Comparison of ENCODE assay signal across 8 mouse cellular contexts in genomic region chr19:47909387-47910116, GRCm38 (mm10). TPM values are rescaled to one million over a fixed set of nuclear protein-coding genes. Genes with fewer than 3 reads are reported as not detected.
DNase-seq lines count a peak whose midpoint lies in the region; ATAC-seq and TF ChIP-seq lines count a peak whose summit lies in the region.

No protein-coding gene starts in this region.

- peak overlapping the region; percentile 44 for H3K27ac ChIP-seq in CH12.LX (ENCODE audit: insufficient read depth, low read depth)
- H3K27ac ChIP-seq in forebrain, embryonic 12.5 days: peak overlapping the region; percentile 97
- peak overlapping the region; percentile 71 for H3K27ac ChIP-seq in kidney, postnatal 0 days

- H3K79me2 ChIP-seq in CH12.LX (replicated peaks; ENCODE audit: control insufficient read depth, extremely low read depth, insufficient read depth, poor library complexity, severe bottlenecking): peaks cover 12% of the 10 kb centered on the region

- TF ChIP-seq POLR2A in CH12.LX (IDR thresholded peaks at IDR 0.05; ENCODE audit: low read depth, low read length): no peak

- H3K36me3 ChIP-seq in CH12.LX (replicated peaks in 1 of 2; ENCODE audit: control insufficient read depth in 1 of 2, insufficient read depth in 1 of 2, low read length in 1 of 2): peaks cover 4 to 75% of the 10 kb centered on the region in 2 experiments
- H3K36me3 ChIP-seq in forebrain, embryonic 12.5 days (replicated peaks): 0 out of 2 replicates have a peak, but pooled peaks cover 7% of the 10 kb centered on the region
- no peaks in the 10 kb centered on the region for H3K36me3 ChIP-seq in kidney, postnatal 0 days (ENCODE audit: insufficient read depth, low read length)

- in situ Hi-C loops in CH12.LX (cut with MboI; ENCODE audit: low pct_ligation_motif_present, low pct_unique_long_range_greater_than_20kb, low sequenced_read_pairs): no loop called here

- H3K9me3 ChIP-seq in CH12.LX (replicated peaks; ENCODE audit: low read length): no peaks in the 10 kb centered on the region
- no peaks in the 10 kb centered on the region for H3K9me3 ChIP-seq in forebrain, embryonic 12.5 days
- H3K9me3 ChIP-seq in kidney, postnatal 0 days (replicated peaks; ENCODE audit: low read length): no peaks in the 10 kb centered on the region

- peak overlapping the region; percentile 66 for H3K4me2 ChIP-seq in CH12.LX (ENCODE audit: insufficient read depth, low read depth, poor library complexity, severe bottlenecking)
- H3K4me2 ChIP-seq in forebrain, embryonic 12.5 days: peak overlapping the region; percentile 62
- H3K4me2 ChIP-seq in kidney, postnatal 0 days (ENCODE audit: low read length): peak overlapping the region; percentile 53

- H3K4me3 ChIP-seq in CH12.LX (replicated peaks in 1 of 3; ENCODE audit: low read depth in 2 of 3, low read length in 2 of 3, poor library complexity in 1 of 3): peak overlapping the region in 2 of 3 experiments; percentile 18 to 25
- peak overlapping the region; percentile 38 for H3K4me3 ChIP-seq in forebrain, embryonic 12.5 days (replicated peaks)
- H3K4me3 ChIP-seq in kidney, postnatal 0 days (replicated peaks; ENCODE audit: low read depth, low read length): peak overlapping the region; percentile 13; the same call in 1 of the 2 replicates

- peak; percentile 89 for ATAC-seq in forebrain, embryonic 12.5 days (ENCODE audit: low FRiP score)
- peak; percentile 59 for ATAC-seq in kidney, postnatal 0 days (replicated peaks; ENCODE audit: low FRiP score, low read depth)
- 0 out of 2 replicates have a peak, but pooled peaks have one; percentile 12 for ATAC-seq in megakaryocyte-erythroid progenitor cell, adult 5-6 weeks (replicated peaks; ENCODE audit: low FRiP score, low TSS enrichment, poor library complexity, severe bottlenecking)
- no peak for ATAC-seq in monocyte, adult 5-6 weeks (replicated peaks; ENCODE audit: insufficient number of reproducible peaks, low FRiP score, low TSS enrichment, poor library complexity, severe bottlenecking)

- no peak for TF ChIP-seq EP300 in CH12.LX (IDR thresholded peaks at IDR 0.05; ENCODE audit: low read length)

- DNase-seq in 416B (ENCODE audit: low read depth) (peak; percentile 52), CH12.LX (ENCODE audit: extremely low read depth) (no peak)
- DNase-seq in kidney, postnatal 0 days (ENCODE audit: low spot score): peak; percentile 72
- DNase-seq in cerebellum, adult 9-11 months: no peak
- no peak for DNase-seq in right cerebral cortex, postnatal 14 days

- TF ChIP-seq RAD21 in CH12.LX (IDR thresholded peaks at IDR 0.05; ENCODE audit: low read depth, low read length): no peak

- dilution Hi-C loops in CH12.LX (cut with MboI; ENCODE audit: extremely low pct_ligation_motif_present, extremely low pct_unique_long_range_greater_than_20kb, low sequenced_read_pairs): no loop called here

- H3K27me3 ChIP-seq in CH12.LX (replicated peaks): no peaks in the 10 kb centered on the region
- no peaks in the 10 kb centered on the region for H3K27me3 ChIP-seq in forebrain, embryonic 12.5 days
- H3K27me3 ChIP-seq in kidney, postnatal 0 days (ENCODE audit: insufficient read depth, low read length): no peaks in the 10 kb centered on the region

- 1% methylated on average over 10 of the region's 10 CpGs for WGBS in forebrain, embryonic 12.5 days
- WGBS in kidney, postnatal 0 days: 9% methylated on average over 10 of the region's 10 CpGs

- TF ChIP-seq CTCF in CH12.LX (conservative IDR thresholded peaks at IDR 0.05 in 1 of 2, IDR thresholded peaks at IDR 0.05 in 1 of 2; ENCODE audit: low read depth in 2 of 2, low read length in 2 of 2): no peak
- TF ChIP-seq CTCF in kidney, postnatal 0 days (IDR thresholded peaks at IDR 0.05; ENCODE audit: low read depth): no peak

- peak overlapping the region; percentile 41; the same call in 1 of the 2 replicates for H3K9ac ChIP-seq in CH12.LX (ENCODE audit: insufficient read depth, low read depth)
- H3K9ac ChIP-seq in forebrain, embryonic 12.5 days: peak overlapping the region; percentile 69
- peak overlapping the region; percentile 3 for H3K9ac ChIP-seq in kidney, postnatal 0 days (ENCODE audit: low read depth, low read length)

- peaks cover 23 to 67% of the 10 kb centered on the region in 2 experiments for H3K4me1 ChIP-seq in CH12.LX (ENCODE audit: control insufficient read depth in 1 of 2, insufficient read depth in 2 of 2)
- peaks cover 30% of the 10 kb centered on the region for H3K4me1 ChIP-seq in forebrain, embryonic 12.5 days
- peaks cover 5% of the 10 kb centered on the region; the same call in 1 of the 2 replicates for H3K4me1 ChIP-seq in kidney, postnatal 0 days (replicated peaks; ENCODE audit: insufficient read depth, low read length)

TF ChIP-seq in CH12.LX, 34 proteins besides CTCF, POLR2A, EP300 and RAD21:
- TF ChIP-seq HCFC1 (IDR thresholded peaks at IDR 0.05; ENCODE audit: low read depth, low read length): no peak
- TF ChIP-seq ETS1 (conservative IDR thresholded peaks at IDR 0.05; ENCODE audit: low read depth, low read length): no peak
- TF ChIP-seq MAFK (IDR thresholded peaks at IDR 0.05; ENCODE audit: insufficient replicate concordance, low read length): no peak
- no peak for TF ChIP-seq RCOR1 (conservative IDR thresholded peaks at IDR 0.05; ENCODE audit: low read depth, low read length)
- no peak for TF ChIP-seq CHD2 (IDR thresholded peaks at IDR 0.05; ENCODE audit: low read length)
- no peak for TF ChIP-seq NRF1 (IDR thresholded peaks at IDR 0.05; ENCODE audit: low read depth, low read length)

RNA-seq across cellular contexts. Expression of gene Cfap43, which starts 9.5 kb away (rescaled TPM):
- total RNA-seq in CH12.LX (2012; rRNA removed) (2.9 and 3.2 TPM in 2 replicates), CH12.LX (2014; rRNA removed) (11.7 and 15.2 TPM in 2 replicates)
- 12.7 and 15.5 TPM in 2 replicates for polyA plus RNA-seq in CH12.LX (2012; ENCODE audit: insufficient read length, low read depth)
- 0.22 and 0.37 TPM in 2 replicates for polyA plus RNA-seq in forebrain, embryonic 12.5 days (2016; fragmentation: Nextera tagmentation; extraction: Ambion mirVana)
- polyA plus RNA-seq in kidney, postnatal 0 days (2015; fragmentation: Nextera tagmentation; extraction: Ambion mirVana): 0.06 and 0.16 TPM in 2 replicates
- 0.33 TPM in 1 of 2 replicates, not detected in the other for total RNA-seq in megakaryocyte-erythroid progenitor cell, adult 5-6 weeks (2014; fragmentation: Nextera tagmentation)
- 0.08 TPM in 1 of 2 replicates, not detected in the other for total RNA-seq in megakaryocyte-erythroid progenitor cell, adult 5-6 weeks (2017)
- 0.19 to 1.3 TPM (median 0.19 TPM) in 3 replicates for total RNA-seq in monocyte, adult 5-6 weeks (2017)

RNA-seq across cellular contexts. Expression of gene Itprip, which starts 9.5 kb away (rescaled TPM):
- 9.5 and 9.6 TPM in 2 replicates for total RNA-seq in CH12.LX (2012; rRNA removed)
- total RNA-seq in CH12.LX (2014; rRNA removed): 10.9 and 11.8 TPM in 2 replicates
- 8.7 and 9.9 TPM in 2 replicates for polyA plus RNA-seq in CH12.LX (2012; ENCODE audit: insufficient read length, low read depth)
- polyA plus RNA-seq in forebrain, embryonic 12.5 days (2016; fragmentation: Nextera tagmentation; extraction: Ambion mirVana): 17.9 and 19.8 TPM in 2 replicates
- 10.7 and 12.1 TPM in 2 replicates for polyA plus RNA-seq in kidney, postnatal 0 days (2015; fragmentation: Nextera tagmentation; extraction: Ambion mirVana)
- total RNA-seq in megakaryocyte-erythroid progenitor cell, adult 5-6 weeks (2014; fragmentation: Nextera tagmentation): 6.6 and 8.8 TPM in 2 replicates
- 6.7 and 22.0 TPM in 2 replicates for total RNA-seq in megakaryocyte-erythroid progenitor cell, adult 5-6 weeks (2017)
- total RNA-seq in monocyte, adult 5-6 weeks (2017): 27.6 to 28.1 TPM (median 28.1 TPM) in 3 replicates

RNA-seq across cellular contexts. Expression of gene Cfap58, which starts 27.9 kb away (rescaled TPM):
- total RNA-seq in CH12.LX (2012; rRNA removed) (0.17 TPM in 1 of 2 replicates, not detected in the other), CH12.LX (2014; rRNA removed) (0.13 and 0.15 TPM in 2 replicates)
- polyA plus RNA-seq in CH12.LX (2012; ENCODE audit: insufficient read length, low read depth): 0.27 and 0.33 TPM in 2 replicates
- polyA plus RNA-seq in forebrain, embryonic 12.5 days (2016; fragmentation: Nextera tagmentation; extraction: Ambion mirVana): 0.09 and 0.10 TPM in 2 replicates
- 0.09 TPM in 1 of 2 replicates, not detected in the other for polyA plus RNA-seq in kidney, postnatal 0 days (2015; fragmentation: Nextera tagmentation; extraction: Ambion mirVana)
- total RNA-seq in megakaryocyte-erythroid progenitor cell, adult 5-6 weeks (2014; fragmentation: Nextera tagmentation): not detected in 2 replicates
- not detected in 2 replicates for total RNA-seq in megakaryocyte-erythroid progenitor cell, adult 5-6 weeks (2017)
- total RNA-seq in monocyte, adult 5-6 weeks (2017): not detected in 3 replicates

RNA-seq across cellular contexts. Expression of gene Gsto2, which starts 44.2 kb away (rescaled TPM):
- total RNA-seq in CH12.LX (2012; rRNA removed) (0.38 and 1.4 TPM in 2 replicates), CH12.LX (2014; rRNA removed) (0.86 and 1.3 TPM in 2 replicates)
- 0.49 and 0.76 TPM in 2 replicates for polyA plus RNA-seq in CH12.LX (2012; ENCODE audit: insufficient read length, low read depth)
- 0.95 and 1.3 TPM in 2 replicates for polyA plus RNA-seq in forebrain, embryonic 12.5 days (2016; fragmentation: Nextera tagmentation; extraction: Ambion mirVana)
- 1.7 and 1.9 TPM in 2 replicates for polyA plus RNA-seq in kidney, postnatal 0 days (2015; fragmentation: Nextera tagmentation; extraction: Ambion mirVana)
- 0.33 TPM in 1 of 2 replicates, not detected in the other for total RNA-seq in megakaryocyte-erythroid progenitor cell, adult 5-6 weeks (2014; fragmentation: Nextera tagmentation)
- not detected in 2 replicates for total RNA-seq in megakaryocyte-erythroid progenitor cell, adult 5-6 weeks (2017)
- 0.43 TPM in 1 of 3 replicates, not detected in the others for total RNA-seq in monocyte, adult 5-6 weeks (2017)

RNA-seq across cellular contexts. Expression of gene Gsto1, which starts 54.8 kb away (rescaled TPM):
- 80.0 and 86.5 TPM in 2 replicates for total RNA-seq in CH12.LX (2012; rRNA removed)
- 106 and 111 TPM in 2 replicates for total RNA-seq in CH12.LX (2014; rRNA removed)
- polyA plus RNA-seq in CH12.LX (2012; ENCODE audit: insufficient read length, low read depth): 111 and 113 TPM in 2 replicates
- polyA plus RNA-seq in forebrain, embryonic 12.5 days (2016; fragmentation: Nextera tagmentation; extraction: Ambion mirVana): 61.8 and 62.7 TPM in 2 replicates
- polyA plus RNA-seq in kidney, postnatal 0 days (2015; fragmentation: Nextera tagmentation; extraction: Ambion mirVana): 150 and 159 TPM in 2 replicates
- 215 and 216 TPM in 2 replicates for total RNA-seq in megakaryocyte-erythroid progenitor cell, adult 5-6 weeks (2014; fragmentation: Nextera tagmentation)
- total RNA-seq in megakaryocyte-erythroid progenitor cell, adult 5-6 weeks (2017): 126 and 154 TPM in 2 replicates
- total RNA-seq in monocyte, adult 5-6 weeks (2017): 50.9 to 119 TPM (median 77.1 TPM) in 3 replicates

Comparison
In these comparisons a context has a peak if more than half of its experiments do, and no peak if none do; other contexts are left out.
1. DNase-seq: peak in 416B (single experiment) and kidney, postnatal 0 days (single experiment); none in CH12.LX (single experiment), cerebellum, adult 9-11 months (single experiment) and right cerebral cortex, postnatal 14 days (single experiment).
2. H3K27ac ChIP-seq: peak in every context shown above with its lines; median percentile 97 in forebrain, embryonic 12.5 days; 71 in kidney, postnatal 0 days; 44 in CH12.LX.
3. H3K9ac ChIP-seq: peak in every context shown above with its lines; median percentile 69 in forebrain, embryonic 12.5 days; 41 in CH12.LX; 3 in kidney, postnatal 0 days.
4. Peak in every context shown above with its lines, with median percentiles within 50 percentile points of each other: H3K4me2 ChIP-seq and H3K4me3 ChIP-seq.